Mouse (Mus musculus): Measurements from ENCODE around the gene Ankle1. TPM values are rescaled to one million over a fixed set of nuclear protein-coding genes. Genes with fewer than 3 reads are reported as not detected.
A peak's percentile ranks its signal among the peaks of the same experiment; 100 is the strongest.
"Not testable (repeated sequence)": the region's sequence is repeated elsewhere in the genome, so short reads cannot be mapped to it uniquely, and the experiment has no call there.

Gene Ankle1
- polyA plus RNA-seq, 1 experiment from 2014 or later = 41.9 TPM

DNA sequence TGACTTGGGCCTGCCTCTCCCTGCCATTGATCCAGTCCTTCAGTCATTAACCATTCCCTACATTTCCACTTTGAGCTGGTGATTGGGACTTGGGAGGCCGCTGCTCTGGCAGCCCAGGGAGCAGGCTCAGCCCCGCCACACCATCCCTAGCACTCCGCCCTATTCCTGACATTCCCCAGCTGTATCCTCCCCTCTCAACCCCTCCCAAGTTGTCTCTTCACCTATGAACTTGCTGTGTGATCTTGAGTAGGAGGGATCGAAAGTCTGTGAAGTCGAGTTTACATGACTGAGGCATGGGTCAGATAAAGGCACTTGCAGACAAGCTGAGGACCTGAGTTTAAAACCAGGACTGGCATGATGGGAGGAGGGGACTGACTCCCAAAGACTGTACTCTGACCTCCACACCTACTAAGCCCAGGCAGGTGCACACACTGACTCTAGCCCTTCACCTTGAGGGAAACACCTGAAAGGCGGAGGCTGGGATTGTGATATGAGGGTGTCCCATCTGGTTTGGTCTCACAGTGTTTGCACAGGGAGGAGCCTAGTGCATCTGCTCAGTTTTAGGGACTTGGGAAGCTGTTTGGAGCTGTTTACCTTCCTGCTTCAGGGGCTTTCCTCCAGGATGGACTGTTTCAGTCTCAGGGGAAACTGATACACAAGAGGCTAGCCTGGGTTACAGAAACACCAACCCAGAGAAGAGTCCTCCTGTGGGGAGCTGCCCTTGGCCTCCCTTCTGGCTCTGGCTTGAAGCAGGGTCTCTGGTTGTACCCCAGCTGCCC lies 2.5 kb upstream of the Ankle1 start:
- no peak overlapping the region for H3K4me2 ChIP-seq (replicated peaks)
- H3K9me3 ChIP-seq = no peaks in the 10 kb centered on the region
- H3K36me3 ChIP-seq = peaks cover 37% of the 10 kb centered on the region
- H3K4me1 ChIP-seq = peaks cover 16% of the 10 kb centered on the region
- no peak overlapping the region for H3K9ac ChIP-seq
- H3K27me3 ChIP-seq = no peaks in the 10 kb centered on the region
- ATAC-seq (ENCODE audit: low FRiP score, low read depth) = no peak
- WGBS = 83% methylated on average over 6 of the region's 6 CpGs
- no peak overlapping the region for H3K27ac ChIP-seq
- no peak overlapping the region for H3K4me3 ChIP-seq

DNA sequence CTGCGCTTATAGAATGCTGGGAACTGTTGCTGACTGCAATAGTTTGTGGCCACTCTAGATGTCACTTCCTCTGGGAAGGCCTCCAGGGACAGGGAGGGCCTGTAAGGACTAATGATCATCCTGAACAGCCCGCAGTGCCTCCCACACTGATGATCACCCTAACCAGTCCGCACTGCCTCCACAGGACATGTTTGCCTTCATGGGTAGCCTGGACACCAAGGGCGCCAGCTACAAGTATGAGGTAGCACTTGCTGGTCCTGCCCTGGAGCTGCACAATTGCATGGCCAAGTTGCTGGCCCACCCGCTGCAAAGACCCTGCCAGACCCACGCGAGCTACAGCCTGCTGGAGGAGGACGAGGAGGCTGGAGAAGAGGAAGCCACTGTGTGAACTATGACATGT lies 1.8 kb upstream of the Ankle1 start:
- WGBS = 86% methylated on average over 8 of the region's 8 CpGs
- H3K4me1 ChIP-seq = peaks cover 16% of the 10 kb centered on the region
- H3K9ac ChIP-seq = no peak overlapping the region
- ATAC-seq (ENCODE audit: low FRiP score, low read depth) = no peak
- no peak overlapping the region for H3K4me2 ChIP-seq (replicated peaks)
- H3K36me3 ChIP-seq = peaks cover 37% of the 10 kb centered on the region
- no peak overlapping the region for H3K4me3 ChIP-seq
- no peaks in the 10 kb centered on the region for H3K27me3 ChIP-seq
- H3K9me3 ChIP-seq = no peaks in the 10 kb centered on the region
- no peak overlapping the region for H3K27ac ChIP-seq

DNA sequence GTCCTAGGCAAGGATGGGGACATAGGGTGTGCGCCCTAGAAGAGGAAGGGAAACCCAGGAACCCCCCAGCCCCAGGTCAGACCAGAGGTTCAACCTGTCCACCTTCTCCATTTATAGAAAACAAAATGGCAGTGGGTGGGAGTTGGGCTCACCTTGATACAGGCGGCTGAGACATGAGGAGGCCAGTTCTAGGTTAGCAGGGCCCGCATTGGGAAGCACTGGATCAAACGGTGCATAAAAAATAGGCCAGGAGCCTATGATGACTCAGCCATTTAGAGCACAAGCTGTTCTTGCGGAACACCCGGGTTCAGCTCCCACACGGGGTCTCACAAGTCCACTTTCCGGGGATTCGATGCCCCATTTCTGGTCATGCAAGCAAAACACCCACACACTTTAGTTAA lies 859 bp upstream of the Ankle1 start:
- peak overlapping the region; percentile 93; the same call in 1 of the 2 replicates for H3K4me2 ChIP-seq (replicated peaks)
- no peaks in the 10 kb centered on the region for H3K9me3 ChIP-seq
- no peak overlapping the region for H3K9ac ChIP-seq
- H3K36me3 ChIP-seq = peaks cover 41% of the 10 kb centered on the region
- no peak for ATAC-seq (ENCODE audit: low FRiP score, low read depth)
- H3K4me3 ChIP-seq = peak overlapping the region; percentile 63
- H3K27me3 ChIP-seq = no peaks in the 10 kb centered on the region
- WGBS = 89% methylated on average over 9 of the region's 9 CpGs
- H3K27ac ChIP-seq = no peak overlapping the region
- H3K4me1 ChIP-seq = peaks cover 16% of the 10 kb centered on the region

DNA sequence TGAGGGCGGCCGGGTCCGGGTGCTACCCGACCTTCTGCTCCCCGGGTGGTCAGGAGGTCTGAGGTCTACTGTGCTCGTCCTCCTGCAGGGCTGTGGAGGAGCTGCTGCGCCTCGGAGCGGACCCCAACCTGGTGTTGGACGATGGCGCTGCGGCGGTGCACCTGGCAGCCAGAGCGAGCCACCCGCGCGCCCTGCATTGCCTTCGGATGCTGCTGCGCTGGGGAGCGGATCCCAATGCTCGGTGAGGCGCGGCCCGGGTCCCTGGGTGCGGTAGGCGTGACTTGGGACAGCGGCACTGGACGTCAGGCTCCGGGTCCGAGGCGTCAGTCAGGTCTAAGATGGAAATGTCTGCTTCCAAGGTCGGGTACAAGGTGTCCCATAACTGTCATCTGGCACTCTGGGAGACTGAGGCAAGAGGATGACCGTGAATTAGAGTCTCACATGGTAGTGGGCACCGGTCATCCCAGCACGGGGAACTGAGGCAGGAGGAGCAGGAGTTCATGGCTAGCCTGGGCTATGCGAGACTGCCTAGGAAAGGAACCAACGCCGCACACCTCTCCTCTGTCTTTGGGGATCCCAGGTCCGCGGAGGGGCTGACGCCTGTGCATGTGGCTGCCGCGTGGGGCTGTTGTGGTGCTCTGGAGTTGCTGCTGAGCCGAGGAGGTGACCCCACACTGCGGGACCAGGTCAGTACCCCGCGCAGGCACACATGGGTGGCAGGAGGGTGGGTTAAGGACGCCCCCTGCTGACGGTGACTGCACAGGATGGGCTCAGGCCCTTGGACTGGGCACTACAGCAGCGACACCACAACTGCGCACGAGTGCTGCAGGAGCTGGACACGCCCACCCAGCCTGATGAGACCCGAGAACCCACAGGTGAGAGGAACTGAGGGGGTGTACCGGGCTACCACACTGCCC lies 547 bp downstream of the Ankle1 start:
- peak; percentile 62 for ATAC-seq (ENCODE audit: low FRiP score, low read depth)
- Histone ChIP-seq H3K27me3 (no peaks in the 10 kb centered on the region), H3K36me3 (peaks cover 35% of the 10 kb centered on the region), H3K4me2 (replicated peaks) (peak overlapping the region; percentile 93), H3K4me1 (peaks cover 16% of the 10 kb centered on the region), H3K4me3 (peak overlapping the region; percentile 63), H3K27ac (no peak overlapping the region), H3K9me3 (no peaks in the 10 kb centered on the region), H3K9ac (peak overlapping the region; percentile 68)
- under 1% methylated on average over 55 of the region's 55 CpGs for WGBS

DNA sequence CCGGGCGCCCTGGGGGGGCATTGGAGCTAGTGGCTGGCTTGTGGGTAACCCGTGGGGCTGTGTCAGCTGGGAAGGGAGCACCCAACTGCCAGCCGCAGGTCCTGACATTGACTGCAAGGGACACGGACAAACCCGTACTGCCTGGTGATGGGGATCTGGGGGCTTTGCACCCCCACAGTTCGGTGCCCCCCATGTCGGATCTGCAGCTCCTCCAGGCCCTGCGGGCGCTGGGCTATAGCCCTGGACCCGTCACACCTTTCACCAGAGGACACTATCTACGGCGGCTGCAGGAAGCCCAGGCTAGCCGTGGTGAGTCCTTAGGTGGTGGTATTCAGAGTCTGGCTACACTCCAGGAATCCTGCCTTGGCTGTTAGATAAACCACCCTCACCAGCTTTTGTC lies 1.6 kb downstream of the Ankle1 start:
- peaks cover 35% of the 10 kb centered on the region for H3K36me3 ChIP-seq
- H3K4me2 ChIP-seq (replicated peaks) = peak overlapping the region; percentile 93
- H3K27ac ChIP-seq = no peak overlapping the region
- ATAC-seq (ENCODE audit: low FRiP score, low read depth) = no peak
- H3K4me1 ChIP-seq = peaks cover 16% of the 10 kb centered on the region
- peak overlapping the region; percentile 63 for H3K4me3 ChIP-seq
- 90% methylated on average over 14 of the region's 14 CpGs for WGBS
- H3K27me3 ChIP-seq = no peaks in the 10 kb centered on the region
- peak overlapping the region; percentile 68 for H3K9ac ChIP-seq
- no peaks in the 10 kb centered on the region for H3K9me3 ChIP-seq

DNA sequence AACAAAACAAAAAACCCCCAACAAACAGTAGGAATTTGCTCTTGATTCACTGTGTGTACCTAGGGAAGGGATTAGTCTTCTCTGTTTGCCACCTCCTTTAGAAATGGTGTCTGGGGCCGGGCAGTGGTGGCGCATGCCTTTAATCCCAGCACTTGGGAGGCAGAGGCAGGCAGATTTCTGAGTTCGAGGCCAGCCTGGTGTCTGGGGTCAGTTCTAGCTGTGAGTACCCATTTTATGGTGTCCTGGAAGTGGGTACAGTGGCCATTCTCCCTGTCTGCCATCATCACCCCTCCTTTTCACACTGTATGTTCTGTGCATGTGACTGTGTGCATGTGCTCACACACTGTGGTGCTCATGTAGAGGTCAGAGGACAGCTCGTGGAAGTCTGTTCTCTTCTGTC lies 2.4 kb downstream of the Ankle1 start:
- ATAC-seq (ENCODE audit: low FRiP score, low read depth) = no peak
- 89% methylated on average over 4 of the region's 4 CpGs for WGBS

DNA sequence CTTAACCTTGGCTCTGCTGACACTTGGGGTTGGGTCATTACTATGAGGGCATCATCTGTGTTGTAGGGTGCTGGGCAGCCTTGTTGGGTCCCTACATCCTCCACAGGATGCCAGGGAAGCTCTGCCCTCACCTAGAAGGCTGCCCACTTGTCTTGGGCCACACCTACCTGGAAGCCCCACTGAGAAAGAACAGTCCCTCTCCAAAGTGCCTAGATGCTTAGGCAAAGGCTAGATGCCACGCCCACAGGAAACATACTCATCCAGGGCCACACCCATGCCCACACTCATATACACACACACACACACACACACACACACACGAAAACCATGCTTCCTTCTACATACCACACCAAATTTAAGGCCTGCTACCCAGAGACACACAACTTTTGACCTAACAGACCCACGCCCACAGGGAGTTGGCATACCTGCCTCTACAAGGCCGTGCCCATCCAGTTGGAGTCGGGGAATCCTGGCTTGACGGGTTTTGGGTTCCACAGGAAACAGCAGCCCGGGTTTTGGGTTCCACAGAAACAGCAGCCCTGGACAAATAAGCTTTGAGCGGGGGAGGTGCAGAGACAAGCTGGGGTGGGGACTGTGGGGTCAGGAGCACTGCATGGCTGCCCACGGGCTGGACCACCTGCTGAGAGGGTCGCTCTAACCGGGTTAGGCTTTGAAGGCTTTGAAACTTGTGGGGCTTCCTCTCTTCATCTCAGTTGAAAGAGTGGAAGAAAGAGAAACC lies 5.9 kb downstream of the Ankle1 start:
- no peak for ATAC-seq (ENCODE audit: low FRiP score, low read depth)
- Histone ChIP-seq H3K9me3 (no peaks in the 10 kb centered on the region), H3K36me3 (peaks cover 30% of the 10 kb centered on the region), H3K4me1 (peaks cover 10% of the 10 kb centered on the region), H3K4me2 (replicated peaks) (no peak overlapping the region), H3K27me3 (0 out of 2 replicates have a peak, but pooled peaks cover 3% of the 10 kb centered on the region), H3K9ac (no peak overlapping the region), H3K27ac (no peak overlapping the region), H3K4me3 (no peak overlapping the region)
- 52% methylated on average over 11 of the region's 11 CpGs for WGBS

More for the DNA sequence above, 2.4 kb downstream of the Ankle1 start:
- Histone ChIP-seq H3K9ac (no peak overlapping the region), H3K4me3 (no peak overlapping the region), H3K9me3 (no peaks in the 10 kb centered on the region), H3K27me3 (no peaks in the 10 kb centered on the region), H3K36me3 (peaks cover 31% of the 10 kb centered on the region), H3K4me1 (peaks cover 16% of the 10 kb centered on the region), H3K27ac (no peak overlapping the region), H3K4me2 (replicated peaks) (no peak overlapping the region)

DNA sequence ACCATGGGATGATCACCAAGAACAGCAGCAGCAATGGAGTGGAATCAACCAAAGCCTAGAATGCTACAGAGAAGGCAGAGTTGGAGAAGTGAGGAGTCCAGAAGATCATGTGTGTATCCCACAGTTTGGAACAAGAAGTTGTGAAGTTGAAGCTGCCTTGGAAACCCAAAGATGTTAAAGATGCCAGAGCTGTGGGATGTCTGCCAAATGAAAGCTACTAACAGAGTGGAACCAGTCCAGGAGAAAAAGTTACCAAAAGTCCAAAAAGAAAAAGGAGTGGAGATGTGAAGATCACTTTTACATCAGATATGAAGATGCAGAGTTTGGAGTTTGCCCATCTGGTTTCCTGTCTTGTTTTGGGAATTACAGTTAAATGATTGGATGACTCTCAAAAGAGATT lies 16.3 kb downstream of the Ankle1 start:
- Histone ChIP-seq H3K4me3 (no peak overlapping the region), H3K27ac (no peak overlapping the region), H3K4me2 (replicated peaks) (no peak overlapping the region), H3K9me3 (no peaks in the 10 kb centered on the region; the same call in none of the 2 replicates), H3K27me3 (no peaks in the 10 kb centered on the region; the same call in 1 of the 2 replicates), H3K9ac (no peak overlapping the region), H3K36me3 (no peaks in the 10 kb centered on the region), H3K4me1 (no peaks in the 10 kb centered on the region)
- no peak for ATAC-seq (ENCODE audit: low FRiP score, low read depth)

DNA sequence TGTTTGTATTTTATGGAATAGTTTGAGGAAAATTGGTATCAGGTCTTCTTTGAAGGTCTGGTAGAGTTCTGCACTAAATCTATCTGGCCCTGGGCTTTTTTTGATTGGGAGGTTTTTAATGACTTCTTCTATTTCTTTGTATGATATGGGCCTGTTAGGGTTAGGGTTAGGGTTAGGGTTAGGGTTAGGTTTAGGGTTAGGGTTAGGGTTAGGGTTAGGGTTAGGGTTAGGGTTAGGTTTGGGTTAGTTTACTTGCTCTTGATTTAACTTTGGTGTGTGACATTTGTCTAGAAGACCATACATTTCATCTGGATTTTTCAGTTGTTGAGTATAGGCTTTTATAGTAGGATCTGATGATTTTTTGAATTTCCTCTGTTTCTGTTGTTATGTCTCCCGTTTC lies 27.1 kb downstream of the Ankle1 start:
- H3K27me3 ChIP-seq; H3K36me3 ChIP-seq; ATAC-seq (ENCODE audit: low FRiP score, low read depth); H3K4me3 ChIP-seq; H3K4me1 ChIP-seq; H3K4me2 ChIP-seq (replicated peaks); H3K9me3 ChIP-seq; H3K9ac ChIP-seq; H3K27ac ChIP-seq: not testable (repeated sequence)
- WGBS = 84% methylated on average over 1 of the region's 1 CpGs

DNA sequence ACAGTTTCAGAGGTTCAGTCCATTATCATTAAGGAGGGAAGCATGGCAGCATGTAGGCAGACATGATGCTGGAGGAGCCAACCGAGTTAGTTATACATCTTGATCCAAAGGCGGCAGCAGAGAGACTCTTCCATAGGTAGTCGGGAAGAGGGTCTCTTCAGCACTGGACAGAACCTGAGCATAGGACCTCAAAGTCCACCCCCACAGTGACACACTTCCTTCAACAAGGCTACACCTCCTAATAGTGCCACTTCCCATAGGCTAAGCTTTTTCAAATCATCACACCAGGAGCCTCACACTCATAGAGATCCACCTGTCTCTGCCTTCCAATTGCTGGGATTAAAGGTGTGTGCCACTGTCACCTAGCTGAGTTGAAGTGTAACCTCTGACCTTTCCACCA lies 31.2 kb downstream of the Ankle1 start:
- peaks cover 3% of the 10 kb centered on the region; the same call in 1 of the 2 replicates for H3K9me3 ChIP-seq
- no peaks in the 10 kb centered on the region for H3K36me3 ChIP-seq
- no peak for ATAC-seq (ENCODE audit: low FRiP score, low read depth)
- no peak overlapping the region for H3K27ac ChIP-seq
- no peak overlapping the region for H3K4me3 ChIP-seq
- H3K4me1 ChIP-seq = peaks cover 3% of the 10 kb centered on the region; the same call in 1 of the 2 replicates
- H3K27me3 ChIP-seq = peaks cover 10% of the 10 kb centered on the region
- H3K9ac ChIP-seq = no peak overlapping the region
- WGBS = 58% methylated on average over 3 of the region's 3 CpGs
- no peak overlapping the region for H3K4me2 ChIP-seq (replicated peaks)

DNA sequence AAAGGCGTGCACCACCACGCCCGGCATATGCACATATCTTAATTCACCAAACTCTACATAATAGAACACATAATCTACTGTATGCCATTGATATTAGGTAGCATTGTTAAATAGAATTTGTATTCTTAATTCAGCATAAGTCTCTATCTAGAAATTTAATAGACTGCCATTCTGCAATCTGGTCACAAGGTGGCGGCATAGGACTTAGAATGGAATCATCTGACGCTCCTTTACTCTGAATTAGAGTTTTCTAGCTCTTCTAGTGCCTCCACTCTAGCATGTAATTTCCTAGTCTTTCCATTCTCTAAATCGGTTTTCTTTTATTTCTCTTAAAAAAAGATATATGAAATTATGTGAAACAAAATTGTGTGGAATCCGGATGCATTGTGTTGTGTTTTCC lies 35.6 kb downstream of the Ankle1 start:
- Histone ChIP-seq H3K4me1 (peaks cover 4% of the 10 kb centered on the region; the same call in 1 of the 2 replicates), H3K36me3 (no peaks in the 10 kb centered on the region), H3K27ac (no peak overlapping the region), H3K4me3 (no peak overlapping the region), H3K27me3 (peaks cover 12% of the 10 kb centered on the region), H3K9me3 (no peaks in the 10 kb centered on the region), H3K9ac (no peak overlapping the region), H3K4me2 (replicated peaks) (no peak overlapping the region)
- 1% methylated on average over 7 of the region's 7 CpGs for WGBS
- peak; percentile 57; the same call in 1 of the 2 replicates for ATAC-seq (ENCODE audit: low FRiP score, low read depth)

DNA sequence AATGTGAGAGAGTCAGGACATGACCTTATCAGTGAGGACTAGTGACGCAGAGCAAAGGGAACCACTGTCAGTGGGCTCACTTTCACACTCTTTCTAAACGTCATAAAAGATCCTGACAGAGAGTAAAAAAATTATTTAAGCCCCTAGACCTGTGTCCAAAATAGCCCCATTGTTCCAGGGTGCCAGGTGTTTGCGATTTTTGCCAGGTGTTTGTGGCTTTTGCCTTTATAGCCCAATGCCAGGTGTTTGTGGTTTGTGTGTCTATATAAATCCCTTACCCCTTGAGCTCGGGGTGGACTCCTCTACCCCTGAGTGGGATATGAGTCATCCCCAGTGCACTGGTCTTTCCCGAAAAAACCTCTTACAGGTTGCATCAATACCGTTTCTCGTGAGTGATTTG lies 39.3 kb downstream of the Ankle1 start:
- Histone ChIP-seq H3K9me3 (no peaks in the 10 kb centered on the region), H3K27me3 (peaks cover 5% of the 10 kb centered on the region), H3K36me3 (no peaks in the 10 kb centered on the region), H3K4me1 (peaks cover 4% of the 10 kb centered on the region; the same call in 1 of the 2 replicates), H3K27ac (no peak overlapping the region), H3K4me3 (no peak overlapping the region), H3K9ac (no peak overlapping the region), H3K4me2 (replicated peaks) (no peak overlapping the region)
- WGBS = 59% methylated on average over 7 of the region's 7 CpGs
- ATAC-seq (ENCODE audit: low FRiP score, low read depth) = no peak
